Mouse (Mus musculus): ENCODE data around the gene Asic5.

DNA sequence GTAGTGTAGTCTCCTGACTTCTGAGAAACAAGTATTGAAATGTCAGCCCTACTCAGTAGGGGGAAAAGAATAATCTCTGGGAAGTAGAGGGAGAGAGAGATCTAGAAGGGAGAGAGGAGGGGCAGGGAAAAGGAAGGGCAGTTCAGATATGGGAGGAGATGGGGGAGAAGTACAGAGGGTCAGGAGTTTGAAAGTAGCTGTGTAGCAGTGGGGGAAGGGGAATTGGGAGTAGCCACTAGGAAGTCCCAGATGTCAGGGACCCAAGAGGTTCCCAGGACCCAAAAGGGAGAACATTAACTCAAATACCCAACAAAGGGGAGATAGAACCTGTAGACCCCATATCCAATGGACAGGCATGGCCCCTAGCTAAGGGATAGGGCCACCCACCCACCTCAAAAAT lies 6.0 kb upstream of the Asic5 start, which contains the start of gene Tdo2:
- TF ChIP-seq MAX (IDR thresholded peaks at IDR 0.05; ENCODE audit: low read length) (no peak), MXI1 (IDR thresholded peaks at IDR 0.05; ENCODE audit: low read depth, low read length) (no peak), CTCF (conservative IDR thresholded peaks at IDR 0.05 in 1 of 2, IDR thresholded peaks at IDR 0.05 in 1 of 2; ENCODE audit: low read depth in 2 of 2, low read length in 2 of 2) (no peak), RAD21 (IDR thresholded peaks at IDR 0.05; ENCODE audit: low read depth, low read length) (no peak)

All from CH12.LX (cell line).